Mouse (Mus musculus) limb, embryonic 14.5 days (tissue): ENCODE measurements at regions not wholly inside any gene's neighbourhood (a gene's known extent, or its start where the extent isn't known, plus 50 kb on each side); places are given as distances from the start of the nearest gene placed in this dataset.

Experiments
- ATAC-seq: fragments of 200-750 bp; cut with Nextera tagmentation; 2 replicates; pipeline ENCODE4 v1.8.0; 2017; ENCODE audit warnings: low read depth, moderate number of reproducible peaks, moderate TSS enrichment; ENCODE audit not compliant: low FRiP score
- DNase-seq: peaks from one replicate; pipeline ENCODE4 v3.0.0-alpha.2; 2015; ENCODE audit warnings: low spot score
- H3K27ac ChIP-seq: fragments of 300-500 bp; sonication (generic); replicated peaks from 2 replicates; pipeline ENCODE4 v1.5.1; 2014; ENCODE audit warnings: low read depth, mild to moderate bottlenecking, low read length, moderate library complexity, mixed read lengths
- H3K27me3 ChIP-seq: fragments of 300-500 bp; sonication (generic); 2 replicates; pipeline ENCODE4 v1.6.1; 2014; ENCODE audit warnings: low read length, mixed read lengths; ENCODE audit not compliant: control insufficient read depth, insufficient read depth
- H3K36me3 ChIP-seq: fragments of 300-500 bp; sonication (generic); 2 replicates; pipeline ENCODE4 v1.6.1; 2014; ENCODE audit warnings: mild to moderate bottlenecking, low read length, moderate library complexity, mixed read lengths; ENCODE audit not compliant: control insufficient read depth, insufficient read depth
- H3K4me1 ChIP-seq: fragments of 300-500 bp; sonication (generic); 2 replicates; pipeline ENCODE4 v1.6.1; 2014; ENCODE audit warnings: antibody characterized with exemption, low read length, mixed read lengths; ENCODE audit not compliant: control insufficient read depth, insufficient read depth
- H3K4me2 ChIP-seq: fragments of 300-500 bp; sonication (generic); replicated peaks from 2 replicates; pipeline ENCODE4 v1.6.1; 2014; ENCODE audit warnings: low read depth, mild to moderate bottlenecking, low read length, moderate library complexity; ENCODE audit not compliant: severe bottlenecking
- H3K4me3 ChIP-seq: fragments of 300-500 bp; sonication (generic); replicated peaks from 2 replicates; pipeline ENCODE4 v1.5.1; 2014; ENCODE audit warnings: low read length
- H3K9ac ChIP-seq: fragments of 300-500 bp; sonication (generic); 2 replicates; pipeline ENCODE4 v1.6.1; 2014; ENCODE audit warnings: mild to moderate bottlenecking, low read depth, low read length, moderate library complexity; ENCODE audit not compliant: severe bottlenecking
- H3K9me3 ChIP-seq: fragments of 300-500 bp; sonication (generic); 2 replicates; pipeline ENCODE4 v1.6.1; 2016; ENCODE audit warnings: low read length; ENCODE audit not compliant: control insufficient read depth
- POLR2A ChIP-seq: fragments of 200-500 bp; IDR thresholded peaks from 2 replicates; pipeline ENCODE4 v1.8.0; 2012; ENCODE audit warnings: inconsistent platforms, mild to moderate bottlenecking, moderate library complexity, borderline replicate concordance; ENCODE audit not compliant: insufficient read depth, insufficient read length; ENCODE audit errors: extremely low read depth
- WGBS: fragments of 180-500 bp; shearing (Covaris S2); extraction: QIAGEN DNeasy Blood & Tissue Kit; methylation state at CpG from one replicate; pipeline ENCODE4 v1.1.7; 2014; 5-methylcytosine and 5-hydroxymethylcytosine counted together

GRCm38 (mm10) chr3:78077822-78078221 lies 1208.5 kb downstream of the Rapgef2 start:
- TF ChIP-seq POLR2A, result no peak
- H3K9me3 ChIP-seq, result no peaks in the 10 kb centered on the region
- ATAC-seq, result no peak

GRCm38 (mm10) chr3:78077275-78077674 lies 1209.0 kb downstream of the Rapgef2 start:
- H3K9me3 ChIP-seq, result no peaks in the 10 kb centered on the region
- 54% methylated on average over 1 of the region's 1 CpGs for WGBS
- H3K36me3 ChIP-seq, result no peaks in the 10 kb centered on the region
- no peak overlapping the region for H3K4me2 ChIP-seq
- no peak for ATAC-seq
- DNase-seq, result no peak
- H3K27me3 ChIP-seq, result no peaks in the 10 kb centered on the region
- H3K4me1 ChIP-seq, result no peaks in the 10 kb centered on the region
- no peak overlapping the region for H3K27ac ChIP-seq
- H3K9ac ChIP-seq, result no peak overlapping the region
- TF ChIP-seq POLR2A, result no peak
- H3K4me3 ChIP-seq, result no peak overlapping the region

More at GRCm38 (mm10) chr3:78077822-78078221, 1208.5 kb downstream of the Rapgef2 start:
- Histone ChIP-seq H3K27me3 (no peaks in the 10 kb centered on the region), H3K4me2 (no peak overlapping the region), H3K4me3 (no peak overlapping the region), H3K36me3 (no peaks in the 10 kb centered on the region), H3K9ac (no peak overlapping the region), H3K27ac (no peak overlapping the region), H3K4me1 (no peaks in the 10 kb centered on the region)
- DNase-seq, result no peak
- 66% methylated on average over 2 of the region's 2 CpGs for WGBS

DNA sequence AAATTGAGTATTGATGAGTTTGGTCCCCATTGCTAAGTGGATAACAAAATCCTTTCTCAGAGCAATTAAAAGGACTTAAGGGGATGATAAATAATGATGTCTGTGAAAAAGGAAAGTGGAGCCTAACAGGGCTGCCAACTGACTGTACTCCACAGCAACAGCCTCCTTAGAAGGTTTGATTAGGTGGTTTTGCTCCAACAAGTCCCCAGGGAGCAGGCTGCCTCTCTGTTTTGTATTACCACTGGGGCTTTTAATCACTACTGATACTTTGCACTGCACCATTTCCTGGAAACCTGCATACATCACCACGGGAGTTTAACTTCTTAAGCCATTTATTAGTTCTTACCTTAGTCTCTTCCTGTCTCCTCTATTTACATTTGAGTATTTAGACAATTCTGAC lies 1213.3 kb downstream of the Rapgef2 start:
- WGBS, result 17% methylated on average over 1 of the region's 1 CpGs
- Histone ChIP-seq H3K4me3 (no peak overlapping the region), H3K9me3 (no peaks in the 10 kb centered on the region), H3K27ac (no peak overlapping the region), H3K9ac (no peak overlapping the region), H3K4me1 (no peaks in the 10 kb centered on the region), H3K27me3 (no peaks in the 10 kb centered on the region), H3K36me3 (no peaks in the 10 kb centered on the region), H3K4me2 (no peak overlapping the region)
- ATAC-seq (no peak), DNase-seq (no peak)
- no peak for TF ChIP-seq POLR2A

DNA sequence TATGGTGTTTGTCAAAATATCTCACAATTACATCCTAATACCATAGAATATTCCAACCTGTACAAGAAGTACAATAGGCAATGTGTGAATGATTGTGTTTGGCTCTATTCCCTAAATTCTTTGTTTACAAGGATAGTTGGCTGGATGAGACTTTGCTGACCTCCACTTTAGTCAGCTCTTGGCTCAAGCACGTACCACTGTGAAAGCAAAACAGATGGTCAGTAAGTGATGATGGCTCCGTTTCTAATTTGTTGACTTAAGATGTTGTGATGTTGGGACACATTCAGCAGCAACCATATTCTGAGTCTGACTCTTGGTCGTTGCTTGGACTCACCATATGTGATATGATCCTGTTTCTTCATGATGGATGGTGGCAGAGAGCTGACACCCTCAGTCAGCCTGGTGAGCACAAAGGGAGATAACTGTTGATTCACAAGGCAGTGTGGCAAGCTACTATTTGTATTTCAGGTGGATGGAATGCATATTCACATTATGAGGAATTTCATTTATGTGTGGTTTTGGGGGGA lies 1219.1 kb downstream of the Rapgef2 start:
- Histone ChIP-seq H3K4me2 (no peak overlapping the region), H3K4me1 (no peaks in the 10 kb centered on the region), H3K27ac (no peak overlapping the region), H3K9me3 (no peaks in the 10 kb centered on the region), H3K4me3 (no peak overlapping the region), H3K27me3 (no peaks in the 10 kb centered on the region), H3K9ac (no peak overlapping the region), H3K36me3 (no peaks in the 10 kb centered on the region)
- 75% methylated on average over 3 of the region's 3 CpGs for WGBS
- no peak for DNase-seq
- no peak for ATAC-seq
- TF ChIP-seq POLR2A, result no peak

DNA sequence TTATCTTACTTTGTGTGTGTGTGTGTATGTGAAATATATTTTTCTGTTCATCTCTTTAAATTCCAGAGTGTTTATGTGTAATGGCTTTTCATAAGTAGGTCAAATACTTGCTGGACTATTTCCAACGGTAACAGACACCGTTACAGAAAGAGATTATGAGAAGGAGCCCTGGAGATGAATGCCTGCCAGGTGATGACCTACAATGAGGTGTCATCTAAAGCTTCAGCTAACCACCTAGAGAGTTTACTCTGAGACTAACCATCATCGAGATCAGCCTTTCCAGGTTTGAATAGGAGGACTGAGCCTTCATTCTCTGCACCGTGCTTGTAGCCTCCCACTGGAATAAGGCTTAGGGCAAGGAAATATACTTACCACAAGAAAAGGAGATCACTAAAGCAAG lies 1220.0 kb downstream of the Rapgef2 start:
- ATAC-seq (no peak), DNase-seq (no peak)
- no peak overlapping the region for H3K4me3 ChIP-seq
- no peaks in the 10 kb centered on the region for H3K9me3 ChIP-seq
- no peaks in the 10 kb centered on the region for H3K4me1 ChIP-seq
- TF ChIP-seq POLR2A, result no peak
- 85% methylated on average over 4 of the region's 4 CpGs for WGBS
- H3K27ac ChIP-seq, result no peak overlapping the region
- no peak overlapping the region for H3K9ac ChIP-seq
- no peaks in the 10 kb centered on the region for H3K36me3 ChIP-seq
- H3K4me2 ChIP-seq, result no peak overlapping the region
- H3K27me3 ChIP-seq, result no peaks in the 10 kb centered on the region

- Histone ChIP-seq H3K9me3 (no peaks in the 10 kb centered on the region), H3K4me3 (no peak overlapping the region), H3K9ac (no peak overlapping the region), H3K4me1 (no peaks in the 10 kb centered on the region), H3K36me3 (no peaks in the 10 kb centered on the region), H3K4me2 (no peak overlapping the region), H3K27me3 (no peaks in the 10 kb centered on the region), H3K27ac (no peak overlapping the region)
- TF ChIP-seq POLR2A, result no peak
- ATAC-seq (no peak), DNase-seq (no peak)
- 79% methylated on average over 3 of the region's 3 CpGs for WGBS
Measured at GRCm38 (mm10) chr3:78062549-78062948, 1223.8 kb downstream of the Rapgef2 start.
